Mouse (Mus musculus): Measurements from ENCODE around the gene Fhl5.
"Not testable (repeated sequence)": the region's sequence is repeated elsewhere in the genome, so short reads cannot be mapped to it uniquely, and the experiment has no call there.

Gene Fhl5

GRCm38 (mm10) chr4:25242776-25243175 lies at the start of gene Fhl5:
Gene Fhl5, minus strand, starts transcription at chr4:25242876.
- in situ Hi-C loops (cut with MboI, MseI) = no loop called here

GRCm38 (mm10) chr4:25285002-25285401 lies 42.3 kb upstream of the Fhl5 start:
- in situ Hi-C loops (cut with MboI, MseI) = loop anchor here (25.0 kb wide), 1 partner anchor 1052 kb away; the partner anchor contains the start of gene Manea

- in situ Hi-C loops (cut with MboI, MseI) = loop anchor here (25.0 kb wide), 1 partner anchor 1056 kb away; the partner anchor contains the start of gene Manea
These were observed 39.0 kb upstream of the Fhl5 start, which contains the start of gene Ufl1 for GRCm38 (mm10) chr4:25281671-25282038. Gene Ufl1, minus strand, starts transcription at chr4:25281821.

- in situ Hi-C loops (cut with MboI, MseI) = loop anchor here (25.0 kb wide), 1 partner anchor 1056 kb away; the partner anchor contains the start of gene Manea
These were observed 38.4 kb upstream of the Fhl5 start for GRCm38 (mm10) chr4:25280938-25281670.

DNA sequence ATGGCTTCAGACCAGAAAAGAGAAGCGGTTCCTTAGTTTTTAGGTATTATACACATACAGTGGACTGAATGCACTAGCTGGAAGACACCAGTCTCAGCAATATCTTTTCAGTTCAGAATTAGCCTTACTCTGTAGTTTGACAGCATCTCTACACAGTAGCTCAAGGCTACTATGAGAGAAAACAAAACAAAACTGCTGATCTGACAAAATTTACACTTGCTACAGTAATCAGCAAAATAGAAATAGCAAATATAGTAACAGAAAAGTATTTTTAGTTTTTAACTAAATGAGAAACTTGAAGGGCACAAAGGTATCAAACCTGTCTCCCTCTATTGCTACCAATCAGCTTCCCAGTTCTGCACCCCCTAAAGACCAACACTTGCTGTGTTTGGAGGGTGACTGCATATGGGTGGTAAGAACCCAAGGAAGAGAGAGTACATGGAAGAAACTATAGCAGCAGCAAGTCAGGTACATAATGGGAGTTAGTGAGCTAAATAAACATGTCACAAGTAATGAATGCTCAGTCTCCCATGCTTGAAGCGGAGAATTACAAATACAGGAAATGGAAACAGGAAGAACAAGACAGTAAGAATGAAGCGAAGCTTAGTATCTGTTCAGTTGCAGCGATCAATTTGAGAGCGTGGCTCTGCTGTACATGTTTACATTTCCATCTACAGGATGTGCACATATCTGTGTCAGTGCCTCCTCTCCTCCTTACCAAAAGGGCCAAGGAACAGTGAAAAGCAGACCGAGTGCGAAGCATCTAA lies 30.4 kb upstream of the Fhl5 start:
- in situ Hi-C loops (cut with MboI, MseI) = loop anchor here (25.0 kb wide), 1 partner anchor 786 kb away; the partner anchor contains the start of gene Mms22l

DNA sequence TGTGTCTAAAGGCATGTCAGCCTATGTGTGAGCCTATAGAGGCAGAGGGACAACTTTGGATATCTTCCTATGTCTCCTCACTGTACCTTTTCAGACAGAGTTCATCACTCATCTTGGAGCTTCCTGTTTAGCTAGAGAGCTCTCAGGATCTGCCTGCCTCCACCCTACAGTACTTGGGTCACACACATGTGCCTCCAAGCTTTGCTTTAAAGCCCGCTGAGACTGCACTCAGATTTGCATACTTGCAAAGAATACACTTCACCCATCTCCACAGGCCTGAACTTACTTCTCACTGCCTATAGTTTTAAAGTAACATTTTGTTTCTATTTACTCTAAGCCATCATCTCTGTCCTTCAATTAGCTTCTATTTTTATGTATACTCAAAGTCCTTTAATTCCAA lies 29.2 kb upstream of the Fhl5 start:
- in situ Hi-C loops (cut with MboI, MseI) = loop anchor here (25.0 kb wide), 1 partner anchor 785 kb away; the partner anchor contains the start of gene Mms22l

GRCm38 (mm10) chr4:25267144-25267543 lies 24.5 kb upstream of the Fhl5 start:
- in situ Hi-C loops (cut with MboI, MseI) = loop anchor here (25.0 kb wide), 1 partner anchor 780 kb away; the partner anchor contains the start of gene Mms22l

DNA sequence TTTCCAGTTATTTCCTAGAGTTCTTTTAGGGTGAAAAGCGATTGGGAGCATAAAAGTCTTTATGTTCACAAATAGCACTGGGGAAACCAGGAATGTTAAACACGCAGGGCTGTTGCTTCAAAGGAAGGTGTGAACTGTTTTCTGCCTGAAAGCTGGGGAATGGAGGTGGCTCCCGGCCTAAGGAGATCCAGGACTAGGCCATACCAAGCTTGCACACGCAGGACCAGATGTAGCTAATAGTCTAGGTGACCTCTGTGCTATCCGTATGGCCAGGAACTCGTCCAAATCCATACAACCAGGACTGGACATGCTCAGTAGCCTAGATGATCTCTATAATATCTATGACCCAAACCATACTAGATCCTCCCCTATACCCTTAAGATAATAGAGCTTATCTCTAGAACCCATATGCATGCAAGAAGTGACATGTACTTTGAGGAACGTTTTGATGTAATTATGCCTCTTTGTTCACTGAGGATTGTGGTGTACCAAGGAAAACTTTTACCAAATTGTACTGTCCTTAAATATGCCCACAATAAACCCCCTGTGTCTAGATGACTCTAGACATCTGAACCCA lies 15.2 kb upstream of the Fhl5 start:
- in situ Hi-C loops (cut with MboI, MseI) = loop anchor here (25.0 kb wide), 1 partner anchor 771 kb away; the partner anchor contains the start of gene Mms22l

GRCm38 (mm10) chr4:25235663-25236062 lies 7.0 kb downstream of the Fhl5 start:
- in situ Hi-C loops (cut with MboI, MseI) = not testable (repeated sequence)

DNA sequence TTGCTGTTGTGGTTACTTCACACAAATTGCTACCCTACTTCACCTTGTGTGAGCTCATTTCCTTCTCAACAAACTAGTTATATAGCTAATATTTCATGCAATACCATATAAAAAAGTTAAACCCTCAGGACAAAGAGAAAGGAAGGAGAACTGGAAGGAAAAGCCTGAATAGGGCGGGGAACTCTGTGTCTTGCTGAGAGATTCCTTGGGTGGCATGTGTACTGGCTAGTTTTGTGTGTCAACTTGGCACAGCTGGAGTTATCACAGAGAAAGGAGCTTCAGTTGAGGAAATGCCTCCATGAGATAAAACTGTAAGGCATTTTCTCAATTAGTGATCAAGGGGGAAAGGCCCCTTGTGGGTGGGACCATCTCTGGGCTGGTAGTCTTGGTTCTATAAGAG lies 8.9 kb downstream of the Fhl5 start:
- in situ Hi-C loops (cut with MboI, MseI) = not testable (repeated sequence)

GRCm38 (mm10) chr4:25232546-25232945 lies 10.1 kb downstream of the Fhl5 start:
- in situ Hi-C loops (cut with MboI, MseI) = no loop called here

- in situ Hi-C loops (cut with MboI, MseI) = no loop called here
These were observed 15.1 kb downstream of the Fhl5 start for GRCm38 (mm10) chr4:25227527-25227926.

GRCm38 (mm10) chr4:25221927-25222326 lies 20.7 kb downstream of the Fhl5 start:
- in situ Hi-C loops (cut with MboI, MseI) = no loop called here

- in situ Hi-C loops (cut with MboI, MseI) = loop anchor here (10.0 kb wide), 1 partner anchor 1969 kb away; no protein-coding TSS in a partner anchor
These were observed 29.2 kb downstream of the Fhl5 start for GRCm38 (mm10) chr4:25213451-25213850.

DNA sequence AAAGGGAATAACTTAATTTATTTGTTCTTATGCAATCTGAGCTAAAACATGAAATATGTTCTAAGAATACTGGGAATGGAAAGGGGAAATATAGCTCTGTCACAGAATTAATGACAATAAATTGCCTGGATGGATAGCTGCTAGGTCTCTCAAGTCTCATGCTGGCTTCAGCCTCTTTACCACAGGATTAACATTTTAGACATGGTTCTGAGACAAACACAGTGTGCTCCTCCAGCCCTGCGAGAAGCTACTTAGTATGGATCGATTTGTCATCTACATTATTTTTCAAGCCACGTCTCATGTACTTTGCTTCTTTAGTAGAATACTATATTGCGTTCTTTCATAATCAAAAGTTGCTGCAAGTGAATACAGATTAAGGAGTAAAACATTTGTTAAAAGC lies 36.5 kb downstream of the Fhl5 start:
- in situ Hi-C loops (cut with MboI, MseI) = no loop called here

DNA sequence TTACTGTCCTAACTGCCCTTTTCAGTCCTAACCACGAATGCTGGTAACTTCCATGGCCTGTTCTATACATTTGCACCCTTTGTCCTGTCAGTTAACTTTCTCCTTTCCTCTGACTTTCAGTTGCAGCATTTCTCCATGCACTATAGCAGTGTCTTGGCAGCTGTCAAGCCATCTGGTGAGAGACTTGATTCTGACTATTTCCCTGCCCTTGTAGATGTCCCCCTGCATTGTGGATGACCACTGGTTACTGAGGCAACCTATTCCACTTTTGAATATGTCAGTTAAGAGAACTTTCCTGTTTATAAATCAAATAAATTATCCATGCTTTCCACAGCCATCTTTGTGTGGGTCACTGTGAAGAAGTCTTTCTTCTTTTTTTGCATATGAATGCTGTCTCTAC lies 45.4 kb downstream of the Fhl5 start:
- in situ Hi-C loops (cut with MboI, MseI) = no loop called here

GRCm38 (mm10) chr4:25179617-25180208 lies 63.0 kb downstream of the Fhl5 start:
- in situ Hi-C loops (cut with MboI, MseI) = no loop called here
